Mouse (Mus musculus) hindbrain, embryonic 15.5 days (tissue): Measurements from ENCODE around the gene Ctcf. TPM values are rescaled to one million over a fixed set of nuclear protein-coding genes. Genes with fewer than 3 reads are reported as not detected.

Experiments used
- ATAC-seq: fragments of 200-750 bp; cut with Nextera tagmentation; 2 replicates; pipeline ENCODE4 v1.8.0; 2017; ENCODE audit warnings: low read depth, moderate number of reproducible peaks, moderate TSS enrichment; ENCODE audit not compliant: low FRiP score
- H3K27ac ChIP-seq: fragments of 300-500 bp; sonication (generic); replicated peaks from 2 replicates; pipeline ENCODE4 v1.5.1; 2015; ENCODE audit warnings: mild to moderate bottlenecking, inconsistent platforms
- H3K27me3 ChIP-seq: fragments of 300-500 bp; sonication (generic); 2 replicates; pipeline ENCODE4 v1.6.1; 2015; ENCODE audit warnings: control low read depth, inconsistent platforms
- H3K36me3 ChIP-seq: fragments of 300-500 bp; sonication (generic); 2 replicates; pipeline ENCODE4 v1.6.1; 2015; ENCODE audit warnings: control low read depth, inconsistent platforms
- H3K4me1 ChIP-seq: fragments of 300-500 bp; sonication (generic); replicated peaks from 2 replicates; pipeline ENCODE4 v1.6.1; 2015; ENCODE audit warnings: control low read depth, inconsistent platforms
- H3K4me2 ChIP-seq: fragments of 300-500 bp; sonication (generic); 2 replicates; pipeline ENCODE4 v1.6.1; 2015; ENCODE audit warnings: moderate library complexity, mild to moderate bottlenecking, inconsistent platforms
- H3K4me3 ChIP-seq: fragments of 300-500 bp; sonication (generic); 2 replicates; pipeline ENCODE4 v1.5.1; 2015; ENCODE audit warnings: mild to moderate bottlenecking, inconsistent platforms
- H3K9ac ChIP-seq: fragments of 300-500 bp; sonication (generic); 2 replicates; pipeline ENCODE4 v1.6.1; 2015; ENCODE audit warnings: inconsistent platforms
- H3K9me3 ChIP-seq: fragments of 300-500 bp; sonication (generic); 2 replicates; pipeline ENCODE4 v1.6.1; 2016; ENCODE audit warnings: control low read depth, inconsistent platforms
- WGBS: fragments of 180-500 bp; shearing (Covaris S2); methylation state at CpG from one replicate; pipeline ENCODE4 v1.1.7; 2015; 5-methylcytosine and 5-hydroxymethylcytosine counted together
- polyA plus RNA-seq: library from polyadenylated mRNA; unstranded; fragments of >200 nt; fragmentation: Nextera tagmentation; extraction: Ambion mirVana; gene quantifications from 2 replicates; pipeline ENCODE4 v1.2.1, GENCODE M21; 2015

The Ctcf gene
- polyA plus RNA-seq, 1 experiment from 2014 or later: 100 TPM

DNA sequence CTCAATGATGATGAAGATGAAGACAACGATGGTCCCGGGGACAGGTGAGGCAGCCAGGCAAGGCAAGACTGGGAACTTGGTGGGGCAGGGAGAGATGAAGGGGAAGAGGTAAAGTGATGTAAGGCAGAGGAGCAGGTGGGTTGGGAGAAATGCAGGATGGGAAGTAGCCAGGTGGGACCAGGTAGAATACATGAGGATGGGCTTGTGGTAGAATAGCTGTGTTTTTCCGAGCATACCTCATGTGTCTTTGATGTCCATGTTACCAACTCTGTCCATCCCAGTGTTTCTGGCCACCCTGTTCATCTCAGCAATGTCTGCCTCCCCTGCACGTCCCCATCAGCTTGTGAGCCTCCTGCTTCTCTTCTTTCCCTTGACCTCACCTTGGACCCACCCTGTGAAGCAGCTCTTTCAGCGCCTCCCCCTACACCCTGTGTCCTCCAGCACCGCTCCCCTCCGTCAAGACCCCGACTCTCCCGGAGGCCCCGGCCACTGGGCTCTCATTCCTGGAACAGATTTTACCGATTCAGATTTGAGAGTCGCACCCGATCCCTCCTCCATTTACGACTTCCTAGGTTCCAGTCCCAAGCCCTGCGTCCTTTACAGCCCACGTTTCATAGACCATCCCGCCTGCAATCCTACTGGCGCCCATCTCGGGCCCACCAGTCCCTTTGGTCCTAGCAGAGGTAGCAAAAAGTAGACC, 17.3 kb upstream of the Ctcf start:
- Histone ChIP-seq H3K27me3 (no peaks in the 10 kb centered on the region), H3K9ac (no peak overlapping the region), H3K4me2 (no peak overlapping the region), H3K4me3 (no peak overlapping the region), H3K36me3 (peaks cover 66% of the 10 kb centered on the region), H3K27ac (no peak overlapping the region), H3K4me1 (peaks cover 23% of the 10 kb centered on the region), H3K9me3 (no peaks in the 10 kb centered on the region)
- 95% methylated on average over 19 of the region's 19 CpGs for WGBS
- no peak for ATAC-seq

DNA sequence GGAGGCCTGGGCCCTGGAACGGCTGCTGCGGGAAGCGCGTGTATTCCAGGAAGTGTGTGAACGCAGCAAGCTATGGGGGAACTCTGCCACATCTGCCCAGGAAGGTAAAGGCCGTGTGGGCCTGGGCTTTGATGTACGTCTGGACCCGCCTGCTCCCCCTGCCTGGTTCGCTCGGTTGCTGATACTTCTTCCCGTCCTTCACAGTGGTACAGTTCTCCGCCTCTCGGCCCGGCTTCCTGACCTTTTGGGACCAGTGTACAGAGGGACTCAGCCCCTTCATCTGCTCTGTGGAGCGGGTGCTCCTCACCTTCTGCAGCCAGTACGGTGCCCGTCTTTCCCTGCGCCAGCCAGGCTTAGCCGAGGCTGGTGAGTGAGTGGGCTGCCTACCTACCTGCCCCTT, 16.2 kb upstream of the Ctcf start:
- no peak for ATAC-seq
- no peak overlapping the region for H3K27ac ChIP-seq
- H3K9me3 ChIP-seq: no peaks in the 10 kb centered on the region
- H3K36me3 ChIP-seq: peaks cover 61% of the 10 kb centered on the region
- H3K4me2 ChIP-seq: no peak overlapping the region
- H3K4me3 ChIP-seq: no peak overlapping the region
- H3K27me3 ChIP-seq: no peaks in the 10 kb centered on the region
- 87% methylated on average over 19 of the region's 19 CpGs for WGBS
- H3K4me1 ChIP-seq: peaks cover 18% of the 10 kb centered on the region
- no peak overlapping the region for H3K9ac ChIP-seq

DNA sequence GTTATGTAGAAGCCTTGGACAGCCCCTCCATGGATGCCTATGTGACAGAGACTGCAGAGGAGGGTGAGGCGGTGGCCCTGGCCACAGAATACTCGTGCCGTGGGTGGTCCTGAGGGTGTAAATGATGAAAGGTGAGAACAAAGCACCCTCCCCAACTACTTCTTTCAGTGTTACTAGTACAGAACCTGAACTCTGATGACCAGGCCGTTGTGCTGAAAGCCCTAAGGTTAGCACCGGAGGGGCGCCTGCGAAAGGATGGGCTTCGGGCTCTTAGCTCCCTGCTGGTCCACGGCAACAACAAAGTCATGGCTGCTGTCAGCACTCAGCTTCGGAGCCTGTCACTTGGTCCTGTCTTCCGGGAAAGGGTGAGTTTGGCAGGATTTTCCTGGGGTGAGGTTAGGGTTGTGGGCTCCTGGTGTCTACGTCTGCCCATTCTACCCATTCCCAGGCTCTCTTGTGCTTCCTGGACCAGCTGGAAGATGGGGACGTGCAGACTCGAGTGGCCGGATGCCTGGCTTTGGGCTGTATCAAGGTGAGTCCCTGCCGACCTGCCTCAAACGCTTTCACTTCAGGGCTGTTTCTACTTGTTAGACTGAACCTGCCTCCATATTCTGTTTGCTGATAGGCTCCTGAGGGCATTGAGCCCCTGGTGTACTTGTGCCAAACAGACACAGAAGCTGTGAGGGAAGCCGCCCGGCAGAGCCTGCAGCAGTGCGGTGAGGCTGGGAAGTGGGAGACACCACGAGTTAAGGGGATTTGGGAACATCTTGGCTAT, 15.2 kb upstream of the Ctcf start:
- H3K36me3 ChIP-seq: peaks cover 56% of the 10 kb centered on the region
- no peak overlapping the region for H3K4me2 ChIP-seq
- WGBS: 89% methylated on average over 21 of the region's 21 CpGs
- no peaks in the 10 kb centered on the region for H3K27me3 ChIP-seq
- H3K4me1 ChIP-seq: peaks cover 18% of the 10 kb centered on the region
- no peak for ATAC-seq
- no peaks in the 10 kb centered on the region for H3K9me3 ChIP-seq
- no peak overlapping the region for H3K4me3 ChIP-seq
- H3K9ac ChIP-seq: no peak overlapping the region
- H3K27ac ChIP-seq: peak overlapping the region; percentile 51; the same call in 1 of the 2 replicates

DNA sequence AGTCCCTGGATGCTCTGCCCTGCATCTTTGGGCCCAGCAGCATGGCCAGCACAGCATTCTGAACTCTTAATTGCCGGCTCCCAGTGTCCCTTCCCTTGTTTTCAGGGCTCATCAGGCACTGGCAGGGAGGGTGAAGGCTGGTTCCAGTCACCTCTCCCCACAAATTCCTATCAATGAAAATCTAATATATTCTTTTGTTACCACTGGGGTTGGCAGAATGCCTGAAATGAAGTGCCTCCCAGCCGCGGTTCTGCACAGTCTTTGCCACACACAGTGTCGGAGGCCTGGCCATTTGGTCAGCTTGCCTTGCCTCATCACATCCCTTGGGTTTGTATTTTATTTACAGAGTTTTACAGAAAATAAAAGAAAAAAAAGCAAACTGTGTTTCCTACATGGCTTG, 14.5 kb upstream of the Ctcf start:
- H3K9ac ChIP-seq: no peak overlapping the region
- H3K27ac ChIP-seq: peak overlapping the region; percentile 51; the same call in 1 of the 2 replicates
- H3K4me2 ChIP-seq: no peak overlapping the region
- peak; percentile 9; the same call in 1 of the 2 replicates for ATAC-seq
- H3K27me3 ChIP-seq: no peaks in the 10 kb centered on the region
- H3K4me1 ChIP-seq: peaks cover 18% of the 10 kb centered on the region
- H3K36me3 ChIP-seq: peaks cover 49% of the 10 kb centered on the region
- H3K4me3 ChIP-seq: no peak overlapping the region
- WGBS: 33% methylated on average over 4 of the region's 4 CpGs
- no peaks in the 10 kb centered on the region for H3K9me3 ChIP-seq

DNA sequence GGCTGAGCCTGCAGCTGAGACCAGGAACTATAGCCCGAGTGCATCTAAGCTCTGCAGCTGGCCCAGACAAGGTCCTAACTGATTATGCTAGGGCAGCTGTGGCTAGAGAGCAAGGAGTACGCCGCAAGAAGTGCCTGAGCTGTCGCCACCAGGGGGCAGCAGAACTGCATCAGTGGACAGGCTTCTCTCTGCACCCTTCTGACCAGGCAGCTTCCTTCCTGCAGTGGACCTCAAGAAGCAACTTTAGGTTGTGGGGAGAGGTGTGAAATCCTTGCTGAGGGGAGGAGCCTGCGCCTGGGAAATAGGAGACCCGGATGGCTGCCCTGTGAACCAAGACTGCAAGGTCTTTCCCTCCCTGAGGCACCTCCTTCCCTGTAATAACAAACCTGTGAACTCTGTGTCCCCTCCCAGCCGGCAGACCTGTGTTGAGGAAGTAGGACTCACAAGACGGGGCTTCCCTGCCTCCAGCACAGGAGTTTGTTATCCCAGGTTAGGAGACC, 13.9 kb upstream of the Ctcf start:
- WGBS: 12% methylated on average over 8 of the region's 8 CpGs
- Histone ChIP-seq H3K4me3 (no peak overlapping the region), H3K4me1 (peaks cover 18% of the 10 kb centered on the region), H3K9me3 (no peaks in the 10 kb centered on the region), H3K36me3 (peaks cover 43% of the 10 kb centered on the region), H3K27ac (peak overlapping the region; percentile 54), H3K4me2 (no peak overlapping the region), H3K9ac (no peak overlapping the region), H3K27me3 (no peaks in the 10 kb centered on the region)
- ATAC-seq: peak; percentile 88

DNA sequence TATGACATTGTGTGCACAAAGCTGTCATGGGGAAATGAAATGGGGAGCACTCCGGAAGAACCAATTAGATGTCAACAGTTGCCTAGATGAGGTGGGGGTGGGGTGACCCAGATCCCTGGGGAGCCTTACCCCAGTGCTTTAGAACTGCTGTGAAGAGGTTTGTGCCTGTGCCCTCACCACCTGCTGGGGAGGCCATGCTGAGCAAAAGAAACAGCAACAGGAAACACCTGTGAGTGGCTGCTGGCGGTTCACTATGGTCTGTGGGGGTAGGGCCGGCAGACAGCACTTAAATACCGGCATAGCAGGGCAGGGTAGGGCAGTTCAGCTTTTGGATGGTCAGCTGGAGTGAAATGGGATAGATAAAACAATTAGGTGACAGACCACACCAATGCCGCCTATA, 13.2 kb upstream of the Ctcf start:
- Histone ChIP-seq H3K27me3 (no peaks in the 10 kb centered on the region), H3K9me3 (no peaks in the 10 kb centered on the region), H3K9ac (no peak overlapping the region), H3K4me3 (no peak overlapping the region), H3K4me1 (peaks cover 18% of the 10 kb centered on the region), H3K36me3 (peaks cover 37% of the 10 kb centered on the region), H3K27ac (peak overlapping the region; percentile 54; the same call in 1 of the 2 replicates), H3K4me2 (no peak overlapping the region)
- ATAC-seq: no peak
- WGBS: 29% methylated on average over 5 of the region's 5 CpGs

DNA sequence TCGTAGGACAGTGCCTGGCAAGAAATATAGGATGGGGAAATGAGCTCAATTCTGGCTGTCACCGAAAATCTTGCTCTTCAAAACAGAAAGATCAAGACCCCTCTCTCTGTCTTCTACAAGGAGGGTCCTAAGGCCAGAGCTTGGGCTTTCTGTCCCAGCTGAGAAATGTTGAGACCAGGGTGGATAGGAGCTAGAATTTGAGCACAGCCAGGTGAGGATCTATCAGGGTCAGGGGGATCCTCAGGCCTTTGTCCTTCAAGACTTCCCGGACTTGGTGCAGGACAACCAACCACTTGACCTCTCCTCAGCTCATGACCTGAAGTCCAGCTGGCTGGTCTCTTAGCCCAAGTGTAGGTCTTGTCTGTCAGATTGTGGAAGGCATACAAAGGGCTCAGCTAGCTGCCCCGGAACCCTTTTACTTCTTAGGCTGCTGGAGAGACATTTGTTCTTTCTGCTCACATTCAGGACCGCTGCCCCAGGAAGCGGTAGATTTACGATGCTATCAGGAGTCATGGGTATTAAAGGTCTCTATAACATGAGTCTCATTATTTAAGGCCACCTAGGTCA, 12.6 kb upstream of the Ctcf start:
- WGBS: 48% methylated on average over 7 of the region's 7 CpGs
- peaks cover 18% of the 10 kb centered on the region for H3K4me1 ChIP-seq
- H3K4me2 ChIP-seq: no peak overlapping the region
- no peak overlapping the region for H3K4me3 ChIP-seq
- no peak overlapping the region for H3K27ac ChIP-seq
- ATAC-seq: no peak
- H3K36me3 ChIP-seq: peaks cover 30% of the 10 kb centered on the region
- no peaks in the 10 kb centered on the region for H3K9me3 ChIP-seq
- no peak overlapping the region for H3K9ac ChIP-seq
- H3K27me3 ChIP-seq: no peaks in the 10 kb centered on the region

DNA sequence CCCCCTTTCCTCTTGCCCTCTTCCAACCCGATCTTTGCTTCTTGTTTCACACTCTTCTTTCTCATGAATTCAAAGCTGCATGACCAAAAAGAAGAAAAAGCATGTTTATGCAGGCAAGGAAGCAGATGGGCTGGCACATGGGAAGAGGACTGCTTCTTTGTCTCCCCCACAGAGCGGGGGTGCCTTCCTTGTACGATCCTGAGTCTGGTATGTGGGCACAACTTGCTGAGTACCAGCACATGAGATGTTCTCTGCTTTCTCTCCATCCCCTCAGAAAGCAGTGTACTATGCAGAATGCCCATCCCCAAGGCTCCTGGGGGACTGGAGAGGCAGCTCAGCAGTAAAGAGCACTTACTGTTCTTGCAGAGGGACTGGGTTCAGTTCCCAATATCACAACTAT, 12.0 kb upstream of the Ctcf start:
- Histone ChIP-seq H3K4me3 (no peak overlapping the region), H3K9me3 (no peaks in the 10 kb centered on the region), H3K36me3 (peaks cover 24% of the 10 kb centered on the region), H3K27me3 (no peaks in the 10 kb centered on the region), H3K4me1 (peaks cover 18% of the 10 kb centered on the region), H3K27ac (no peak overlapping the region), H3K4me2 (no peak overlapping the region), H3K9ac (no peak overlapping the region)
- 58% methylated on average over 3 of the region's 3 CpGs for WGBS
- no peak for ATAC-seq

DNA sequence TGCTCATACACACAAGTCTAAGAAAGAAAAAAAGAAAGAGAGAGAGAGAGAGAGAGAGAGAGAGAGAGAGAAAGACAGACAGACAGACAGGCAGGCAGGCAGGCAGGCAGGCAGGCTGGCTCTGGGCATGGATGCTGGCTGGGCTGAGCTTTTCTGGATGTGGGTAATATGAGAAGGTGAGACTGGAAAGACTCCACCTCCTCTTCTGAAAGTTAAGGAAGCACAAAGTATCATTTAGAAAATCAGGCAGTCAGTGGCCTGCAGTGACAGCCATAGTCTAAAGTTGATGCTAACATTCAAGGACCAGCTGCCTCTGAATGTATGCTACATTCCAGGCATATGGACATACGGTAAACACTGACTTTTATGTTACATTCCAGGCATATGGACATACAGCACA, 11.5 kb upstream of the Ctcf start:
- Histone ChIP-seq H3K4me2 (no peak overlapping the region), H3K4me1 (peaks cover 18% of the 10 kb centered on the region), H3K27me3 (no peaks in the 10 kb centered on the region), H3K36me3 (peaks cover 19% of the 10 kb centered on the region), H3K9ac (no peak overlapping the region), H3K4me3 (no peak overlapping the region), H3K9me3 (no peaks in the 10 kb centered on the region), H3K27ac (no peak overlapping the region)
- no peak for ATAC-seq
- WGBS: 79% methylated on average over 1 of the region's 1 CpGs

DNA sequence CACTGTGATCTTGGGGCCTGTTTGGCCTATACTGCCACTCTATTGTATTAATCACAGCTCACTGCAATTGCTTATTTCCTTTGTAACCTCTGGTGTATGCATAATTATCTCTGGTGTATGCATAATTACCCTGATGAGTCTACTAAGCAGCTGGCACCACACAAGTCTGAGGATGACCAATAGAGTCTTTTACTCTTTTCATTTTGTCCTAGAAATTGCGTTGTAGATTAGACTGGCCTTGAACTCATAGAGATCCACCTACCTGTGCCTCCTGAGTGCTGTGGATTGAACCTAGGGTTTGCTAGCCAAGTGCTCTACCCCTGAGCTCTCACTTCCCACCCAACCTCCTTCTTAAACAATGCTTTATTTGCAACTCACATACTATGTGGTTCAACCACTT, 10.3 kb upstream of the Ctcf start:
- H3K27ac ChIP-seq: no peak overlapping the region
- WGBS: 73% methylated on average over 1 of the region's 1 CpGs

DNA sequence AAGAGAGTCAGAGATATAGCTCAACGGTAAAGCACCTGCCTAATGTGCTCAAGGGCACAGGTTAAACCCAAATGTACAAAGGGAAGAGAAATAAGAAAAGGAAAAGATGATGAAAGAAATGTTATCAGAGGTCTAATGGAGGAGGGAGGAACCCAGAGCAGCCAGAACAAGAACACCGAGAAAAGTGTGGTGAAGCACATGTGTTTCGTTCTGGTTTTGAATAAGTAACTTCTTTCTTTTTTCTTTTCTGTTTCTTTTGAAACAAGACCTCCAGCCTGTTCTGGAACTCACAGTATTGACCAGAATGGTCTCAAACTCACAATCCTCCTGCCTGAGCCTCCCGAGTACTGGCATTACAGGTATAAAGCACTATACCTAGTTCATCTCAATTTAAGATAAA, 7.0 kb upstream of the Ctcf start:
- Histone ChIP-seq H3K4me2 (no peak overlapping the region), H3K9me3 (no peaks in the 10 kb centered on the region), H3K4me1 (no peaks in the 10 kb centered on the region), H3K27me3 (no peaks in the 10 kb centered on the region), H3K9ac (no peak overlapping the region), H3K27ac (no peak overlapping the region), H3K4me3 (no peak overlapping the region), H3K36me3 (no peaks in the 10 kb centered on the region)
- 92% methylated on average over 4 of the region's 4 CpGs for WGBS
- no peak for ATAC-seq

More for the DNA sequence above, 10.3 kb upstream of the Ctcf start:
- peaks cover 7% of the 10 kb centered on the region for H3K36me3 ChIP-seq
- no peaks in the 10 kb centered on the region for H3K9me3 ChIP-seq
- ATAC-seq: no peak
- H3K4me1 ChIP-seq: peaks cover 18% of the 10 kb centered on the region
- no peak overlapping the region for H3K4me3 ChIP-seq
- H3K9ac ChIP-seq: no peak overlapping the region
- H3K4me2 ChIP-seq: no peak overlapping the region
- H3K27me3 ChIP-seq: no peaks in the 10 kb centered on the region

DNA sequence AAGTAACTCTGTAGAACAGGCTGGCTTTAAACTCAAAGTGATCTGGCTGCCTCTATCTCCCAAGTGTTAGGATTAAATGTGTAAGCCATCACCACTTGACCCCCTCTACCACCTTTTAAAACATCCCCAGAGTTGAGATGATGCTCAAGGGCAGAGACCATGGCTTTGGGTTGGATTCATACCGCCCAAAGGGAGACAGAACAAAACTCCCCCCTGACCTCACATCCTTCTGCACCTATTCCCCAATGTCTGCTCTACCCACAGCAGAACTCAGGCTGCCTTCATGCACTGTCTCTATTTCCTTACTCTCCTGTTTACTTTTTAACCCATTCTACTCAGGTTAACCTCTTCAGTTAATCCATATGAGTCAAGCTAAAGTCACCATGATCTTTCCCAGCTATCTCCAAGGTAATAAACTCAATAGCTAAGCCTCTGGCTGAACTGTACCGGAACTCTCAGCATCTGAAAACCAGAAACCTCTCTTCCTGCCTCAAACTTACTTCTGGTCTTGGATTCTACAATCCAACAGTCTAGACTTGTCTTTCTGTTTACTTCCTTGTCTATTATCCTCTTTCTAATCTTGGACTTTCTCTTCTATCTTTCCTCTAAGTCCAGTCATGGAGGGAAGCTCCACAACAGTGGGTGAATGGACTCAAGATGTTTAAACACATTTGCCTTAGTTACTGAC, 1.5 kb upstream of the Ctcf start:
- ATAC-seq: no peak
- Histone ChIP-seq H3K36me3 (no peaks in the 10 kb centered on the region), H3K4me3 (peak overlapping the region; percentile 97), H3K27me3 (no peaks in the 10 kb centered on the region), H3K9ac (no peak overlapping the region), H3K27ac (no peak overlapping the region), H3K9me3 (no peaks in the 10 kb centered on the region), H3K4me2 (peak overlapping the region; percentile 87), H3K4me1 (peaks cover 33% of the 10 kb centered on the region)
- 94% methylated on average over 2 of the region's 2 CpGs for WGBS
